Mouse (Mus musculus): ENCODE measurements around the gene Wdtc1.

Gene Wdtc1

GRCm38 (mm10) chr4:133375812-133376577 lies 22.7 kb upstream of the Wdtc1 start:
- no peak for DNase-seq (ENCODE audit: low read depth)

GRCm38 (mm10) chr4:133374011-133374410 lies 20.7 kb upstream of the Wdtc1 start:
- DNase-seq (ENCODE audit: low read depth) = no peak

DNA sequence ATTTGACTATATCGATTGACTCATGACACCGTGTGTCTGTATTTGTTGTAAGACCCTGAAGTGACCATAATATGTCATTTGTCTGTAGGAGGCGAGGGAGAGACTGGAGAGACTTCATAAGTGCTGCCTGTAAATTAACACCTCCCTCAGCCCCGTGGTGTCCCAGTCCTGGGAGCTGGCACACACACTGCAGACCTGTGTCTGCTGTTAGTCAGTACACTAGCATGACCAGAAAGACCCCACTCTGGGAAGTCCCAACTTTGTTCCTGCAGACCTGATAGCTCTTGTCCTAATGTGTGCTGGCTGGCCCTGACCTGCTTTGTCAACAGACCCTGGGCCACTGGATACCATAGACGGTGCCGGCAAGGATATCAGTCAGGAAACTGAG lies 19.0 kb upstream of the Wdtc1 start:
- no peak for DNase-seq (ENCODE audit: low read depth)

DNA sequence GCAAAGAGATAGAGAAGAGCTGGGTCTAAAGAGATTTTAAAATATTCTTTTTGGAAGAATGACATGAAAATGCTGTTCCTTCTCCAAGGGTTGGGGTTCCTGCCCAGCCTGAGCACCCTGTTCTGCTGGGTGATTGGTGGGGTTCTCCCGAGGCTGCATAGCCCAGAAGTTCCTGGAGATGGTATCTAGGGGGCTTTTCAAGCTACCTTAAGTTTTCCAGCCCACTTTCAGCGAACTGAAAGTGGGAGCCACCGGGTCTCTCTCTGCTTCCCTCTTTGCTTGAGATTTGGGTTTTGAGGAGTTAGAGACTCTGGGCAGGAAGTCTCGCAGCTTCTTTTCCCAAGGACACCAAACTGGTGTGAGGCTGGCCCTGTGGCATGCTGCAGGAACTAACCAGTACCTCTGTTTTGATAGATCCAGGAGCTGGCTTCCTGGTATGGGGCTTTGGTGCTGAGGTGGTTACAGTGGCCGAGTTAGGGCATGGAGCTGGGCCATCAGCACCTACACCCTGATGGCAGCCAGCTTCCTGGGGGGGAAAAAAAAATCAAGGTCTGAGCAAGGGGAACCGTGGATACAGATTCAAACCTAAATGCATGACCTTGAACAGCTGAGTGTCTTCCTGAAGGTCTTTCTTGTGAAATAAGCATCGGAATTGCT lies 18.5 kb upstream of the Wdtc1 start:
- no peak for DNase-seq (ENCODE audit: low read depth)

GRCm38 (mm10) chr4:133370298-133371274 lies 17.3 kb upstream of the Wdtc1 start:
- DNase-seq (ENCODE audit: low read depth) = peak; percentile 40

DNA sequence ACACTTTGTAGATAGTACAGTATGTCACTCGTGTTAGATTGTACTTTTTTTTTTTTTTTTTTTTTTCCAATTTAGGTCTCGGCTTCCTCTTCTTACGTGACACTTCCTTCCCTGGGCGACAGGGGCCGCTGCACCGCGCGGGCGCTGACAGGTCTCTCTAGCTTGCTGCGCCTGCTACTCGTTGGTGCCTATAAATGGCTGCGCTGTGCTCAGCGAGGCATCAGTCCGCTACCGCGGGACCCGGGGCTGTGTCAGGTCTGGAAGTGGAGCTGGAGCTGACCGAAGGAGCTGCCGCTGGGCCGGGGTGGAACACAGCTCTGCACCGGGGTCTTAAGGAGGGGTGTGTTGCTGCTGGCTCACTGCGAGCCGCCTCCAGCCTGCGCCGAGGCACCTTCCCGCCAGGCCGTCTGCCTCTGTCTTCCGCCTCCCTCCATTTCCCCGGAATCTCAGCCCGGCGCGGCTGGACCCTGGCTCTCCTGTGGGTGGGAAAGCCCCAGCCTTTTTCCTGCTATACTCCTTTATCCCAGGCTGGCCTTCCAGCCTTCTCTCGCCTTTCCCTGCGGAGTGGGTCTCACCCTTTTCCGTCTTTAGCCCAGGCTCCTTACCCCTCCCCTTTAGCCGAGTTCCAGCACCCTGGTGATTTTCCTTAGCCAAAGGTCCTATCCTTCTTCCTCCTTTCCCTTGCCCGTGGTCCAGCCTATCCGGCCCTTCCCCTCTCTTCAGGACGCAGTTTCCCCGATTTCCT lies 16.4 kb upstream of the Wdtc1 start, which contains the start of gene Slc9a1:
Gene Slc9a1 (plus strand): TSS at position 154 of the 745 bp plus-strand sequence.
- peak; percentile 95 for DNase-seq (ENCODE audit: low read depth)

DNA sequence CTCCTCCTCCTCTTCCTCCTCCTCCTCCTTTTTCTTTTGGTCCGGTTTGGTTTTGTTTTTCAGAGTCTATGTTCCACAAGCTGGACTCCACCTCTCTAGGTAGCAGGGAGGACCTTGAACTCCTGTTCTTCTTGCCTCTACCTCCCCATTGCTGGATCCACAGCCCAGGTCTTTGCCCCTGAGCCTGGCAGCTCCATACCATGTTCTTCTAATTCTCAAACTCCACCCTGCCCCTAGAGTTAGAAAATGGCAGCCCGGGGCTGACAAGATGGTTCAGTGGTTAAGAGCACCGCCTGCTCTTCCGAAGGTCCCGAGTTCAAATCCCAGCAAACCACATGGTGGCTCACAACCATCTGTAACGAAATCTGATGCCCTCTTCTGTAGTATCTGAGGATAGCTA lies 1.4 kb upstream of the Wdtc1 start:
- peak; percentile 1 for DNase-seq (ENCODE audit: low read depth)

DNA sequence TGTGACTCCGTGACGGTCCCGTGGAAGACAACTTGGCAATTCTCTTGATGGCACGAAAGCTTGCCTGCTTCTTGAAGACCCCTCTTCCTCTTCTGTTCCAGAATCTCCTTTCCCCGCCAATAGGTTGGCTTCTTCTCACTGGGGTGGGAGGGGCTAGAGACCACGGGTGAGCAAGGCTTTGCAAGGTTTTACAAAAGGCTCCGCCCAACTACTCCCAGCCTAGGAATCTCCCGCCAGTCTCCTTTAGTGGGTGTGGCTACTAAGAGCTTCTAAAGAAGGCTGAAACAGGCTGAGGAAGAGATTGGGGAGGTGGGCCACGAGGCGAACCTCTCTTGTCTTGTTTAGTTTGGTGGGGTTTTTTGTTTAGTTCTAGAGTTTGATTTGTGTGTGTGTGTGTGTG lies 484 bp downstream of the Wdtc1 start:
- DNase-seq (ENCODE audit: low read depth) = no peak

DNA sequence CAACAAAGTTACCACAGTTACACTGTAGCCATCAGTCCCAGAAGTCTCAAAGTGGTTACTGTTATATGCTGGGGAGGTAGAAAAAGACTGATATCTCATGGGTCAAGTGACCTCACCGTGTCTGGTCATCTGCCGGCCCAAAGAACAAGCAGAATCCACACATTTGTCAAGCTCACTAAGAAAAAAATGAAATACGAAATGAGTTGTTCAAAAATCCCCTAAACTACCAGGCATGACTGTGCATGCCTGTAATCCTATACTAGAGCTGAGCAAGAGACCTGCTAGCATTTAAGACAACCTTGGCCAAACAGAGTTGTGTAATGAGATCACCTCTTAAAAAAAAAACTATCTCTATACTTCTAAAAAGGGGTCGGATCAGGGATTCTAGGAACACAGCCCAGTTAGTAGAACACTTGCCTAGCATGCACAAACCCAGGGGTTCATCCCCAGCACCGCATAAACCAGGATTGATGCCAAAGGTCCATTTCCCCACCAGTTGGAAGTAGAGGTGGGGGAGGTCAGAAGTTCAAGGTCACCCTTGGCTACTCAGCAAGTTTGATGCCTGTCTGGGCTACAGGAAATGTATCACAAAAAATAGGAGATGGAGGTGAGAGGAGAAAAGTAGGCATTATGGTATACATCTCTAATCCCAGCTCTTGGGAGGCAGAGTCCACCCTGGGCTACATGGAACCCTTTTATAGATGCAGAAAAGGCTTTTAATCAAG lies 5.1 kb downstream of the Wdtc1 start:
- DNase-seq (ENCODE audit: low read depth) = peak; percentile 31

GRCm38 (mm10) chr4:133347624-133348023 lies 5.7 kb downstream of the Wdtc1 start:
- peak; percentile 46 for DNase-seq (ENCODE audit: low read depth)

DNA sequence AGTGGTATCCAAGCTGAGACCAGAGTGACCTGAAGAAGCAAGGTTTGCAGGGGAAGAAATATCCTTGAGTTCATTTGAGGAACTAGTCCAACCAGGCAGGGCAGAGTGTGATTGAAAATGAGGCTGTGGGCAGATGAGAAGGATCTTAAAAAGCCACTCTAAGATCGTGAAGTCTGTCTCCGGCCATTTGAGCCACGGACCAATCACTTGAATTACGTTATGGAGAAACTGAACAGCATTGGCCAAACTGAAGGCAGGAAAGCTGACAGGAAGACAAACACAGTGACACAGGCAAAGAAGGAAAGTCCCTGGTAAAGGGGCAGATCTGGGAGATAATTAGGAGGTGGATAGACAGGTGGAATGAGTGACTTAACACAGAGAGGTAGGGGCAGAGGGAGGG lies 6.7 kb downstream of the Wdtc1 start:
- no peak for DNase-seq (ENCODE audit: low read depth)

GRCm38 (mm10) chr4:133345702-133346101 lies 7.6 kb downstream of the Wdtc1 start:
- DNase-seq (ENCODE audit: low read depth) = no peak

- peak; percentile 57 for DNase-seq (ENCODE audit: low read depth)
Measured at GRCm38 (mm10) chr4:133344112-133344511, 9.2 kb downstream of the Wdtc1 start.

DNA sequence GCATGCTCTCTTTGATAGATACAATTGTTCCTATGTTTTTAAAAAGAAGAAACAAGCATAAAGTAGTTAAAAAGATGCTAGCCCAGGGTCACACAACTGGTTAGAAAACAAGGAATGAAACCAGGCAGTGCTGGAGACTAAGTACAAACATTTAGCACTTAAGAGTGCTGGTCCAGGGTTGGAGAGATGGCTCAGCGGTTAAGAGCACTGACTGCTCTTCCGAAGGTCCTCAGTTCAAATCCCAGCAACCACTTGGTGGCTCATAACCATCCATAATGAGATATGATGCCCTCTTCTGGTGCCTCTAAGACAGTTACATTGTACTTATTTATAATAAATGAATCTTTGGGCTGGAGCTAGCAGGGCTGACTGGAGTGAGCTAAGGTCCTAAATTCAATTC lies 13.1 kb downstream of the Wdtc1 start:
- DNase-seq (ENCODE audit: low read depth) = peak; percentile 2

GRCm38 (mm10) chr4:133339148-133339749 lies 14.0 kb downstream of the Wdtc1 start:
- DNase-seq (ENCODE audit: low read depth) = peak; percentile 93

DNA sequence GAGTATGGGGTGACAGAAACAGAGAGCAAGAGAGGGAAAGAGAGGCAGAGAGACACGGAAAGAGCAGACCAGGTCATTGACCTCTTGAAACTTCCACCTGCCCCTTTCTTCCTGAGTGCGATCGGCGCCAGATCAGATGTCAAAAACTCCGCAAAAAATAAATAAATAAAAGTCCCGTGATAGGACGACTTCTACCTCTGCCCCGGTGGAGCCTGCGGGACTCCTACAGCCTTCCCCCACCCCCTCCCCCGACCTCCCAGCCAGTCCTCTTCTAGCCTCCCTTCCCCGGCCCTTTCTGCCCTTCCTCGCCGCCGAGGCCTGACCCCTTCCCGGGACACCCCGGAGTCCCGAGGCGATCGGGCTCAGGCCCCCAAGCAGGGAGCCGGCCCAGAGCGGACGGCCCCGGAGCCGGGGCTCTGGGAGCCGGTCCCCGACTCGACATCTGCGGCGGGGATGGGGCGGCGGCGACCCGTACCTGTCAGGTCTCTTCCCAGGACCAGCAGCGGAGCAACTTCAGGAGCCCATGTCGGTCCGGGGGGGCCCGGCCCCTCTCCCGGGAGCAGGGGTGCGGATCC lies 14.7 kb downstream of the Wdtc1 start:
- DNase-seq (ENCODE audit: low read depth) = no peak

GRCm38 (mm10) chr4:133337833-133338520 lies 15.3 kb downstream of the Wdtc1 start:
- peak; percentile 30 for DNase-seq (ENCODE audit: low read depth)

GRCm38 (mm10) chr4:133333306-133333705 lies 20.0 kb downstream of the Wdtc1 start:
- no peak for DNase-seq (ENCODE audit: low read depth)

DNA sequence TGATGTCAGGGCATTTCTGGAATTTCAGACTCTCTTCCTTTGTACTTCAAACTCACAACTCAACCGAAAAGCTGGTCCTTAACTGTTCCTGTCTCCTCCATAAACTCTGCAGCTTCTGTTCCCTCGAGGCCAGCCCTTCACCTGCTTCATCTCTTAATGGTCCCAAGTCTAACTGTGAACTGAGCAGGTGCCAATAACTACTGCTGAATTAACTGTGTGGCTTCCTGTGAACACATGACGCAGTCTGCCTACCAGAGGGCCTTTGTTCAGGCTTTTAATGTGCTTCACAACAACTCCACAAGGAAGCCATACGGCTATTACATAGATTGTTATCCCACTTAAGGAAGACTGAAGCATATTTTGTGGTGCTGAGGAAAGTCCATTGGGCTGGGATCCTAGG lies 23.0 kb downstream of the Wdtc1 start:
- no peak for DNase-seq (ENCODE audit: low read depth)

DNA sequence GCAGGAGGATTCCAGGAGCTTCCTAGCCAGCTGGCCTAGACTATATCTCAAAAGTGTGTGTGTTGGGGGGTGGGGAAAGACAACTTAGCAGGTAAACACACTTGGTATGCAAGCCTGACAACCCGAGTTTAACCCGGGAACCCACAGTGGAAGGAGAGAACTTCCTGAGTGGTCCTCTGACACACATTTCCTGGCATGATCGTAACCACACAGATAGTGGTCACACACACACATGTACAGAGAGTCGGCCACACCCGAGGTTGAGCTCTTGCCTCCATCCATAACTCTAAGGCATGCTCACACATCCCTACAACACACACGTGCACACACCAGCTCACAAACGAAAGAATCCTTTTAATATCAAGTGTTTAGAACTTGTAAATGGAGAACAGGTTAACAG lies 25.2 kb downstream of the Wdtc1 start:
- no peak for DNase-seq (ENCODE audit: low read depth)
